Mouse (Mus musculus): ENCODE data around the gene Lrrc32. TPM values are rescaled to one million over a fixed set of nuclear protein-coding genes. Genes with fewer than 3 reads are reported as not detected.

The Lrrc32 gene
- polyA plus RNA-seq, 1 experiment: 0.01 TPM

- H3K79me2 ChIP-seq (ENCODE audit: control insufficient read depth, insufficient read depth): no peaks in the 10 kb centered on the region
- TF ChIP-seq USF1 (IDR thresholded peaks at IDR 0.05; ENCODE audit: low read depth) (no peak), MAX (IDR thresholded peaks at IDR 0.05) (no peak), CTCF (IDR thresholded peaks at IDR 0.05; ENCODE audit: control insufficient read depth, insufficient read depth, insufficient read length) (no peak), FOSL1 (IDR thresholded peaks at IDR 0.05; ENCODE audit: insufficient read depth, low read length, poor library complexity, severe bottlenecking) (no peak), MYOG (IDR thresholded peaks at IDR 0.05; ENCODE audit: control insufficient read depth, extremely low read depth, insufficient read length) (no peak)
- no peaks in the 10 kb centered on the region for H3K36me3 ChIP-seq (ENCODE audit: control insufficient read depth, insufficient read depth)
- no peak overlapping the region for H3K4me3 ChIP-seq (ENCODE audit: insufficient read depth, poor library complexity, severe bottlenecking)
- H3K79me3 ChIP-seq (ENCODE audit: low read depth): no peaks in the 10 kb centered on the region
- no peaks in the 10 kb centered on the region for H3K27me3 ChIP-seq (ENCODE audit: control insufficient read depth, insufficient read depth, insufficient read length)
- H3ac ChIP-seq (ENCODE audit: control insufficient read depth, insufficient read length, low read depth): no peak overlapping the region
Measured at GRCm38 (mm10) chr7:98541564-98541963, 52.5 kb downstream of the Lrrc32 start.

DNA sequence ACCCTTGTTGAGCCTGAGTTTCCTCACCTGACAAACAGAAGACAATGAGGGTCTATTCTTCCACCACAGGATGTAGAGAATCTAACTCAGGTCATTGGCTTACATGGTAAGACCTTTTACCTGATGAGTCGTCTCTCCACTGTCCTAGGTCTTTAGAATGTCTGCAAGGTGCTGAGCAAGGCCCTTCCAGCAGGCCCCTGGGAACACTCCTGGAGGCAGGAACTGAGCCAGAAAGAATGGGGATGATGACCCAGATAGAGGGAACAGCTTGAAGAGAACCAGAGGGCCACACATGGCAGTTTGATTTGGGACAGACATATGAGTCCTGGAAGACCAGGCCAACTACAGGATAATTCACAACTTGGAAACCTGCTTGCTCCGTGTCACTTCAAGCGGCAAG is 53.2 kb downstream of the Lrrc32 start:
- no peaks in the 10 kb centered on the region for H3K79me2 ChIP-seq (ENCODE audit: control insufficient read depth, insufficient read depth)
- H3K27me3 ChIP-seq (ENCODE audit: control insufficient read depth, insufficient read depth, insufficient read length): no peaks in the 10 kb centered on the region
- no peak overlapping the region for H3ac ChIP-seq (ENCODE audit: control insufficient read depth, insufficient read length, low read depth)
- H3K4me3 ChIP-seq (ENCODE audit: insufficient read depth, poor library complexity, severe bottlenecking): no peak overlapping the region
- TF ChIP-seq MAX (IDR thresholded peaks at IDR 0.05): no peak
- TF ChIP-seq CTCF (IDR thresholded peaks at IDR 0.05; ENCODE audit: control insufficient read depth, insufficient read depth, insufficient read length): no peak
- no peak for TF ChIP-seq FOSL1 (IDR thresholded peaks at IDR 0.05; ENCODE audit: insufficient read depth, low read length, poor library complexity, severe bottlenecking)
- no peak for TF ChIP-seq MYOG (IDR thresholded peaks at IDR 0.05; ENCODE audit: control insufficient read depth, extremely low read depth, insufficient read length)
- no peak for TF ChIP-seq CEBPB (IDR thresholded peaks at IDR 0.05; ENCODE audit: low read depth)
- no peak for TF ChIP-seq MYOD1 (IDR thresholded peaks at IDR 0.05; ENCODE audit: control insufficient read depth, insufficient read length, low read depth)
- TF ChIP-seq USF1 (IDR thresholded peaks at IDR 0.05; ENCODE audit: low read depth): no peak
- H3K36me3 ChIP-seq (ENCODE audit: control insufficient read depth, insufficient read depth): no peaks in the 10 kb centered on the region
- no peaks in the 10 kb centered on the region for H3K79me3 ChIP-seq (ENCODE audit: low read depth)

- Histone ChIP-seq H3ac (ENCODE audit: control insufficient read depth, insufficient read length, low read depth) (no peak overlapping the region), H3K79me3 (ENCODE audit: low read depth) (no peaks in the 10 kb centered on the region), H3K4me3 (ENCODE audit: insufficient read depth, poor library complexity, severe bottlenecking) (no peak overlapping the region), H3K27me3 (ENCODE audit: control insufficient read depth, insufficient read depth, insufficient read length) (no peaks in the 10 kb centered on the region), H3K79me2 (ENCODE audit: control insufficient read depth, insufficient read depth) (no peaks in the 10 kb centered on the region), H3K36me3 (ENCODE audit: control insufficient read depth, insufficient read depth) (no peaks in the 10 kb centered on the region)
- TF ChIP-seq USF1 (IDR thresholded peaks at IDR 0.05; ENCODE audit: low read depth) (no peak), FOSL1 (IDR thresholded peaks at IDR 0.05; ENCODE audit: insufficient read depth, low read length, poor library complexity, severe bottlenecking) (no peak), MYOD1 (IDR thresholded peaks at IDR 0.05; ENCODE audit: control insufficient read depth, insufficient read length, low read depth) (no peak), MYOG (IDR thresholded peaks at IDR 0.05; ENCODE audit: control insufficient read depth, extremely low read depth, insufficient read length) (no peak), CTCF (IDR thresholded peaks at IDR 0.05; ENCODE audit: control insufficient read depth, insufficient read depth, insufficient read length) (no peak), MAX (IDR thresholded peaks at IDR 0.05) (no peak), CEBPB (IDR thresholded peaks at IDR 0.05; ENCODE audit: low read depth) (no peak)
Measured at GRCm38 (mm10) chr7:98542731-98543142, 53.7 kb downstream of the Lrrc32 start.

GRCm38 (mm10) chr7:98543853-98544370 is 54.8 kb downstream of the Lrrc32 start:
- Histone ChIP-seq H3K27me3 (ENCODE audit: control insufficient read depth, insufficient read depth, insufficient read length) (no peaks in the 10 kb centered on the region), H3K4me3 (ENCODE audit: insufficient read depth, poor library complexity, severe bottlenecking) (no peak overlapping the region), H3K79me2 (ENCODE audit: control insufficient read depth, insufficient read depth) (no peaks in the 10 kb centered on the region), H3K79me3 (ENCODE audit: low read depth) (no peaks in the 10 kb centered on the region), H3K36me3 (ENCODE audit: control insufficient read depth, insufficient read depth) (no peaks in the 10 kb centered on the region), H3ac (ENCODE audit: control insufficient read depth, insufficient read length, low read depth) (no peak overlapping the region)
- no peak for TF ChIP-seq USF1 (IDR thresholded peaks at IDR 0.05; ENCODE audit: low read depth)
- TF ChIP-seq CTCF (IDR thresholded peaks at IDR 0.05; ENCODE audit: control insufficient read depth, insufficient read depth, insufficient read length): no peak
- TF ChIP-seq MYOG (IDR thresholded peaks at IDR 0.05; ENCODE audit: control insufficient read depth, extremely low read depth, insufficient read length): no peak
- TF ChIP-seq MYOD1 (IDR thresholded peaks at IDR 0.05; ENCODE audit: control insufficient read depth, insufficient read length, low read depth): no peak
- TF ChIP-seq FOSL1 (IDR thresholded peaks at IDR 0.05; ENCODE audit: insufficient read depth, low read length, poor library complexity, severe bottlenecking): no peak
- TF ChIP-seq MAX (IDR thresholded peaks at IDR 0.05): no peak
- no peak for TF ChIP-seq CEBPB (IDR thresholded peaks at IDR 0.05; ENCODE audit: low read depth)

DNA sequence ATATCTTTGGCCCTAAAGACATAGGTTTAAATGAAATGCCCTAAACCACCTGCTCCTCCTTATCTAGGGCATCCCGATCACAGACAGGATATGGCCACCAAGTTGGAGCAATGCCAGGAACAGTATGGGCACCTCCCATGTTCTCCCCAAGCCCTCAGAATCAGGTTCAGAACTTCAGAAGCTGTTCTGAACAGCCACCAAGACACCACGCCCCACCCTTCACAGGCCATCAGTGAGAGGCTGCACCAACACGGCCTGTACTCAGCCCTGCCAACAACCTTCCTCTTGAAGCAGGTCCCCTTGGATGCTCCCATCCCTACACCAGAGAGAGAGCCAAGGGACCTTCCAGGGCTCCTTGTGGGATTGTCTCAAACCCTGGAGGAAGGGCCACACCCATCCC is 55.5 kb downstream of the Lrrc32 start:
- Histone ChIP-seq H3K79me3 (ENCODE audit: low read depth) (no peaks in the 10 kb centered on the region), H3K4me3 (ENCODE audit: insufficient read depth, poor library complexity, severe bottlenecking) (no peak overlapping the region), H3ac (ENCODE audit: control insufficient read depth, insufficient read length, low read depth) (no peak overlapping the region), H3K36me3 (ENCODE audit: control insufficient read depth, insufficient read depth) (no peaks in the 10 kb centered on the region), H3K27me3 (ENCODE audit: control insufficient read depth, insufficient read depth, insufficient read length) (no peaks in the 10 kb centered on the region), H3K79me2 (ENCODE audit: control insufficient read depth, insufficient read depth) (no peaks in the 10 kb centered on the region)
- TF ChIP-seq CTCF (IDR thresholded peaks at IDR 0.05; ENCODE audit: control insufficient read depth, insufficient read depth, insufficient read length) (no peak), MAX (IDR thresholded peaks at IDR 0.05) (no peak), MYOG (IDR thresholded peaks at IDR 0.05; ENCODE audit: control insufficient read depth, extremely low read depth, insufficient read length) (no peak), FOSL1 (IDR thresholded peaks at IDR 0.05; ENCODE audit: insufficient read depth, low read length, poor library complexity, severe bottlenecking) (no peak), USF1 (IDR thresholded peaks at IDR 0.05; ENCODE audit: low read depth) (no peak), CEBPB (IDR thresholded peaks at IDR 0.05; ENCODE audit: low read depth) (no peak)

- Histone ChIP-seq H3K36me3 (ENCODE audit: control insufficient read depth, insufficient read depth) (no peaks in the 10 kb centered on the region), H3K79me2 (ENCODE audit: control insufficient read depth, insufficient read depth) (no peaks in the 10 kb centered on the region), H3K4me3 (ENCODE audit: insufficient read depth, poor library complexity, severe bottlenecking) (no peak overlapping the region), H3ac (ENCODE audit: control insufficient read depth, insufficient read length, low read depth) (no peak overlapping the region), H3K27me3 (ENCODE audit: control insufficient read depth, insufficient read depth, insufficient read length) (no peaks in the 10 kb centered on the region), H3K79me3 (ENCODE audit: low read depth) (no peaks in the 10 kb centered on the region)
- TF ChIP-seq MYOG (IDR thresholded peaks at IDR 0.05; ENCODE audit: control insufficient read depth, extremely low read depth, insufficient read length): no peak
- TF ChIP-seq CEBPB (IDR thresholded peaks at IDR 0.05; ENCODE audit: low read depth): no peak
- TF ChIP-seq MYOD1 (IDR thresholded peaks at IDR 0.05; ENCODE audit: control insufficient read depth, insufficient read length, low read depth): no peak
- TF ChIP-seq CTCF (IDR thresholded peaks at IDR 0.05; ENCODE audit: control insufficient read depth, insufficient read depth, insufficient read length): no peak
- no peak for TF ChIP-seq MAX (IDR thresholded peaks at IDR 0.05)
- TF ChIP-seq FOSL1 (IDR thresholded peaks at IDR 0.05; ENCODE audit: insufficient read depth, low read length, poor library complexity, severe bottlenecking): no peak
- TF ChIP-seq USF1 (IDR thresholded peaks at IDR 0.05; ENCODE audit: low read depth): no peak
Measured at GRCm38 (mm10) chr7:98548839-98549238, 59.8 kb downstream of the Lrrc32 start.

Data from C2C12 (cell line).